In genomic region chr5:115349225-115349555, GRCm38 (mm10) we compare ENCODE assay signal across 8 mouse cellular contexts. TPM values are rescaled to one million over a fixed set of nuclear protein-coding genes. Genes with fewer than 3 reads are reported as not detected.
DNase-seq lines count a peak whose midpoint lies in the region; ATAC-seq and TF ChIP-seq lines count a peak whose summit lies in the region.

No protein-coding gene starts in this region.

- no peaks in the 10 kb centered on the region for H3K27me3 ChIP-seq in kidney, adult 2 months (replicated peaks; ENCODE audit: control insufficient read depth, insufficient read depth, low read length)
- no peaks in the 10 kb centered on the region for H3K27me3 ChIP-seq in midbrain, embryonic 15.5 days (replicated peaks)

- no peak for DNase-seq in kidney, adult 2 months
- DNase-seq in kidney, postnatal 10 days, result no peak
- no peak for DNase-seq in retina, postnatal 1 day
- no peak for DNase-seq in left cerebral cortex, adult 9 months (ENCODE audit: low spot score in 2 of 2)
- no peak for DNase-seq in ovary, postnatal 14 days (ENCODE audit: low spot score)

- peak overlapping the region; percentile 62 for H3K4me2 ChIP-seq in midbrain, embryonic 15.5 days

- peak overlapping the region; percentile 56 for H3K9ac ChIP-seq in midbrain, embryonic 15.5 days

- WGBS in kidney, adult 2 months, result under 1% methylated on average over 18 of the region's 18 CpGs
- WGBS in midbrain, embryonic 15.5 days, result under 1% methylated on average over 18 of the region's 18 CpGs

- TF ChIP-seq POLR2A in kidney, adult 2 months (IDR thresholded peaks at IDR 0.05; ENCODE audit: low read depth, low read length), result no peak

- H3K27ac ChIP-seq in kidney, adult 2 months (ENCODE audit: insufficient read depth, low read depth, low read length), result peak overlapping the region; percentile 49; the same call in 1 of the 2 replicates
- peak overlapping the region; percentile 83 for H3K27ac ChIP-seq in midbrain, embryonic 15.5 days

- H3K36me3 ChIP-seq in kidney, adult 2 months (ENCODE audit: control insufficient read depth, insufficient read depth, low read length), result peaks cover 1% of the 10 kb centered on the region; the same call in 1 of the 2 replicates
- peaks cover 14% of the 10 kb centered on the region for H3K36me3 ChIP-seq in midbrain, embryonic 15.5 days (replicated peaks)

- ATAC-seq in common myeloid progenitor, adult 5-6 weeks (replicated peaks; ENCODE audit: low read depth, poor library complexity, severe bottlenecking), result peak; percentile 26
- ATAC-seq in inflammation-experienced regulatory T-cells, adult 6 months, result peak; percentile 35
- ATAC-seq in midbrain, embryonic 15.5 days (replicated peaks), result peak; percentile 53

- TF ChIP-seq CTCF in kidney, adult 2 months (conservative IDR thresholded peaks at IDR 0.05; ENCODE audit: insufficient read depth, insufficient read length, low read depth, low read length), result no peak

- H3K4me1 ChIP-seq in kidney, adult 2 months (ENCODE audit: control insufficient read depth, insufficient read depth, low read length), result peaks cover 6% of the 10 kb centered on the region; the same call in 1 of the 2 replicates
- peaks cover 24% of the 10 kb centered on the region for H3K4me1 ChIP-seq in midbrain, embryonic 15.5 days

- no peaks in the 10 kb centered on the region for H3K9me3 ChIP-seq in midbrain, embryonic 15.5 days

- H3K4me3 ChIP-seq in kidney, adult 2 months (ENCODE audit: insufficient read depth, low read depth, low read length), result peak overlapping the region; percentile 71
- H3K4me3 ChIP-seq in midbrain, embryonic 15.5 days, result peak overlapping the region; percentile 88

RNA-seq across cellular contexts. Expression of gene Cox6a1, which starts 0.4 kb away (rescaled TPM):
- 4,626 and 5,972 TPM in 2 replicates for polyA plus RNA-seq in kidney, adult 2 months (2012; rRNA removed)
- total RNA-seq in common myeloid progenitor, adult 5-6 weeks (2017), result 79.8 and 95.6 TPM in 2 replicates
- 100 to 1,000 TPM; 550 to 644 (median 560) TPM for polyA plus RNA-seq in inflammation-experienced regulatory T-cells, adult 6 months (2017; shearing (Covaris generic))
- polyA plus RNA-seq in midbrain, embryonic 15.5 days (2015; fragmentation: Nextera tagmentation; extraction: Ambion mirVana), result 1,062 and 1,092 TPM in 2 replicates

RNA-seq across cellular contexts. Expression of gene Triap1, which starts 8.2 kb away (rescaled TPM):
- polyA plus RNA-seq in kidney, adult 2 months (2012; rRNA removed), result 15.9 and 20.1 TPM in 2 replicates
- 18.7 and 19.6 TPM in 2 replicates for total RNA-seq in common myeloid progenitor, adult 5-6 weeks (2017)
- 10 to 100 TPM; 40.3 to 56.5 (median 51.5) TPM for polyA plus RNA-seq in inflammation-experienced regulatory T-cells, adult 6 months (2017; shearing (Covaris generic))
- polyA plus RNA-seq in midbrain, embryonic 15.5 days (2015; fragmentation: Nextera tagmentation; extraction: Ambion mirVana), result 49.3 and 49.6 TPM in 2 replicates

RNA-seq across cellular contexts. Expression of gene Gatc, which starts 8.2 kb away (rescaled TPM):
- 12.1 and 16.0 TPM in 2 replicates for polyA plus RNA-seq in kidney, adult 2 months (2012; rRNA removed)
- 15.0 and 19.9 TPM in 2 replicates for total RNA-seq in common myeloid progenitor, adult 5-6 weeks (2017)
- polyA plus RNA-seq in inflammation-experienced regulatory T-cells, adult 6 months (2017; shearing (Covaris generic)), result 10 to 100 TPM; 10.7 to 12.5 (median 11.3) TPM
- polyA plus RNA-seq in midbrain, embryonic 15.5 days (2015; fragmentation: Nextera tagmentation; extraction: Ambion mirVana), result 35.6 and 39.4 TPM in 2 replicates

RNA-seq across cellular contexts. Expression of gene Srsf9, which starts 22.2 kb away (rescaled TPM):
- polyA plus RNA-seq in kidney, adult 2 months (2012; rRNA removed), result 39.2 and 44.8 TPM in 2 replicates
- 74.3 and 92.1 TPM in 2 replicates for total RNA-seq in common myeloid progenitor, adult 5-6 weeks (2017)
- polyA plus RNA-seq in inflammation-experienced regulatory T-cells, adult 6 months (2017; shearing (Covaris generic)), result 10 to 100 TPM; 15.7 to 26.8 (median 26.5) TPM
- 142 and 146 TPM in 2 replicates for polyA plus RNA-seq in midbrain, embryonic 15.5 days (2015; fragmentation: Nextera tagmentation; extraction: Ambion mirVana)

RNA-seq across cellular contexts. Expression of gene Dynll1, which starts 48.4 kb away (rescaled TPM):
- 108 and 129 TPM in 2 replicates for polyA plus RNA-seq in kidney, adult 2 months (2012; rRNA removed)
- total RNA-seq in common myeloid progenitor, adult 5-6 weeks (2017), result 257 and 310 TPM in 2 replicates
- polyA plus RNA-seq in inflammation-experienced regulatory T-cells, adult 6 months (2017; shearing (Covaris generic)), result 100 to 1,000 TPM; 360 to 571 (median 381) TPM
- 1,095 and 1,182 TPM in 2 replicates for polyA plus RNA-seq in midbrain, embryonic 15.5 days (2015; fragmentation: Nextera tagmentation; extraction: Ambion mirVana)
